29 mouse cellular contexts compared by ENCODE assay signal in genomic region chr7:140478733-140479132, GRCm38 (mm10). TPM values are rescaled to one million over a fixed set of nuclear protein-coding genes. Genes with fewer than 3 reads are reported as not detected.
A peak's percentile ranks its signal among the peaks of the same experiment; 100 is the strongest.
DNase-seq lines count a peak whose midpoint lies in the region; ATAC-seq lines count a peak whose summit lies in the region.
"Had no signal": no experiment of that assay in that cellular context is flagged by ENCODE, and none has a peak within 500 bp of the region (broad histone marks: within the 10 kb centered on the region; RNA-seq: fewer than 3 reads in every experiment).

No protein-coding gene starts in this region.

- no peaks in the 10 kb centered on the region for H3K36me3 ChIP-seq in midbrain, embryonic 16.5 days (ENCODE audit: control insufficient read depth, insufficient read depth, low read length)
- H3K36me3 ChIP-seq: limb, embryonic 10.5 days had no signal

- no peak overlapping the region for H3K4me3 ChIP-seq in midbrain, embryonic 16.5 days (ENCODE audit: low read depth, low read length)
- H3K4me3 ChIP-seq: limb, embryonic 10.5 days; myocyte had no signal

- no peaks in the 10 kb centered on the region for H3K4me1 ChIP-seq in midbrain, embryonic 16.5 days (ENCODE audit: control insufficient read depth, insufficient read depth, low read length)
- H3K4me1 ChIP-seq: limb, embryonic 10.5 days had no signal

- ATAC-seq in midbrain, embryonic 16.5 days = no peak
- ATAC-seq: liver, postnatal 0 days had no signal

- intact Hi-C loops in heart, postnatal 36 days (cut with DNase I) = no loop called here

- H3K9me3 ChIP-seq in midbrain, embryonic 16.5 days (replicated peaks; ENCODE audit: control insufficient read depth, low read length, poor library complexity, severe bottlenecking) = no peaks in the 10 kb centered on the region
- H3K9me3 ChIP-seq: limb, embryonic 10.5 days had no signal

- H3K4me2 ChIP-seq in midbrain, embryonic 16.5 days (ENCODE audit: low read length) = no peak overlapping the region

- no peaks in the 10 kb centered on the region for H3K27me3 ChIP-seq in midbrain, embryonic 16.5 days (ENCODE audit: control insufficient read depth, insufficient read depth, low read depth, low read length)

- peak; percentile 90 for DNase-seq in brain, adult 2 months (ENCODE audit: low read depth, low spot score)
- peak; percentile 47 to 81 for DNase-seq in frontal cortex, postnatal 36 days (ENCODE audit: low spot score in 2 of 2)
- peak; percentile 13 to 24 for DNase-seq in layer of hippocampus, postnatal 10 days (ENCODE audit: low spot score in 2 of 2)
- peak; percentile 58 to 75 for DNase-seq in left cerebral cortex, adult 9 months (ENCODE audit: low spot score in 2 of 2)
- DNase-seq in cerebellum, adult 18-20 months = no peak
- DNase-seq in thymus, postnatal 10 days (ENCODE audit: low spot score in 2 of 2) = no peak
- no peak for DNase-seq in heart, postnatal 36 days
- DNase-seq: adrenal gland, adult 2 months; cerebellum, postnatal 10 days; gastrocnemius, postnatal 25 days; kidney, adult 11 months; kidney, postnatal 10 days; liver, postnatal 0 days; lung, postnatal 10 days; midbrain, embryonic 14.5 days; thymus, postnatal 36 days had no signal

- WGBS in midbrain, embryonic 16.5 days = 95% methylated on average over 1 of the region's 1 CpGs

- no peak overlapping the region for H3K27ac ChIP-seq in midbrain, embryonic 16.5 days (ENCODE audit: low read length)
- H3K27ac ChIP-seq: limb, embryonic 10.5 days had no signal

- H3K9ac ChIP-seq in midbrain, embryonic 16.5 days (ENCODE audit: low read depth, low read length) = no peak overlapping the region
- H3K9ac ChIP-seq: liver, postnatal 0 days had no signal

RNA-seq across cellular contexts. Expression of gene Olfr535, which starts 5.3 kb away (rescaled TPM):
- total RNA-seq in layer of hippocampus, postnatal 10 days (2021) = not detected
- not detected for total RNA-seq in heart, postnatal 36 days (2021)
- polyA plus RNA-seq in midbrain, embryonic 16.5 days (2015; fragmentation: Nextera tagmentation; extraction: Ambion mirVana) = not detected in 2 replicates
- total RNA-seq: adrenal gland, adult 2 months; gastrocnemius, postnatal 25 days; heart, adult 8-10 months; liver, adult 2 months; megakaryocyte progenitor cell, adult 5-6 weeks had no signal
- polyA plus RNA-seq: adrenal gland, adult 2 months; brain, embryonic 14.5 days; C2C12; forebrain, embryonic 11.5 days; heart, embryonic 16.5 days; hindbrain, embryonic 11.5 days; limb, embryonic 10.5 days; liver, adult 2 months; liver, postnatal 0 days; midbrain, embryonic 14.5 days; myocyte; neural tube, embryonic 14.5 days; small intestine, adult 2 months had no signal

RNA-seq across cellular contexts. Expression of gene Olfr533, which starts 15.6 kb away (rescaled TPM):
- total RNA-seq in layer of hippocampus, postnatal 10 days (2021) = not detected
- not detected for total RNA-seq in heart, postnatal 36 days (2021)
- not detected in 2 replicates for polyA plus RNA-seq in midbrain, embryonic 16.5 days (2015; fragmentation: Nextera tagmentation; extraction: Ambion mirVana)
- total RNA-seq: adrenal gland, adult 2 months; gastrocnemius, postnatal 25 days; heart, adult 8-10 months; liver, adult 2 months; megakaryocyte progenitor cell, adult 5-6 weeks had no signal
- polyA plus RNA-seq: adrenal gland, adult 2 months; brain, embryonic 14.5 days; C2C12; forebrain, embryonic 11.5 days; heart, embryonic 16.5 days; hindbrain, embryonic 11.5 days; limb, embryonic 10.5 days; liver, adult 2 months; liver, postnatal 0 days; midbrain, embryonic 14.5 days; myocyte; neural tube, embryonic 14.5 days; small intestine, adult 2 months had no signal

RNA-seq across cellular contexts. Expression of gene Olfr536, which starts 28.5 kb away (rescaled TPM):
- not detected for total RNA-seq in layer of hippocampus, postnatal 10 days (2021)
- total RNA-seq in heart, postnatal 36 days (2021) = not detected
- polyA plus RNA-seq in midbrain, embryonic 16.5 days (2015; fragmentation: Nextera tagmentation; extraction: Ambion mirVana) = not detected in 2 replicates
- total RNA-seq: adrenal gland, adult 2 months; gastrocnemius, postnatal 25 days; heart, adult 8-10 months; liver, adult 2 months; megakaryocyte progenitor cell, adult 5-6 weeks had no signal
- polyA plus RNA-seq: adrenal gland, adult 2 months; brain, embryonic 14.5 days; C2C12; forebrain, embryonic 11.5 days; heart, embryonic 16.5 days; hindbrain, embryonic 11.5 days; limb, embryonic 10.5 days; liver, adult 2 months; liver, postnatal 0 days; midbrain, embryonic 14.5 days; neural tube, embryonic 14.5 days; small intestine, adult 2 months had no signal

RNA-seq across cellular contexts. Expression of gene Olfr532, which starts 57.3 kb away (rescaled TPM):
- not detected for total RNA-seq in layer of hippocampus, postnatal 10 days (2021)
- not detected for total RNA-seq in heart, postnatal 36 days (2021)
- polyA plus RNA-seq in midbrain, embryonic 16.5 days (2015; fragmentation: Nextera tagmentation; extraction: Ambion mirVana) = not detected in 2 replicates
- total RNA-seq: adrenal gland, adult 2 months; gastrocnemius, postnatal 25 days; heart, adult 8-10 months; liver, adult 2 months; megakaryocyte progenitor cell, adult 5-6 weeks had no signal
- polyA plus RNA-seq: adrenal gland, adult 2 months; brain, embryonic 14.5 days; C2C12; forebrain, embryonic 11.5 days; heart, embryonic 16.5 days; hindbrain, embryonic 11.5 days; limb, embryonic 10.5 days; liver, adult 2 months; liver, postnatal 0 days; midbrain, embryonic 14.5 days; myocyte; neural tube, embryonic 14.5 days; small intestine, adult 2 months had no signal

Comparison
In these comparisons a context has a peak if more than half of its experiments do, and no peak if none do; other contexts are left out.
1. DNase-seq: peak in brain, adult 2 months (single experiment), frontal cortex, postnatal 36 days (2 of 2), layer of hippocampus, postnatal 10 days (2 of 2) and left cerebral cortex, adult 9 months (2 of 2); none in cerebellum, adult 18-20 months (0 of 2), thymus, postnatal 10 days (0 of 2) and heart, postnatal 36 days (0 of 2).